Mouse (Mus musculus): ENCODE data around the gene Arrdc3.
"Not testable (repeated sequence)": the region's sequence is repeated elsewhere in the genome, so short reads cannot be mapped to it uniquely, and the experiment has no call there.

Gene Arrdc3

DNA sequence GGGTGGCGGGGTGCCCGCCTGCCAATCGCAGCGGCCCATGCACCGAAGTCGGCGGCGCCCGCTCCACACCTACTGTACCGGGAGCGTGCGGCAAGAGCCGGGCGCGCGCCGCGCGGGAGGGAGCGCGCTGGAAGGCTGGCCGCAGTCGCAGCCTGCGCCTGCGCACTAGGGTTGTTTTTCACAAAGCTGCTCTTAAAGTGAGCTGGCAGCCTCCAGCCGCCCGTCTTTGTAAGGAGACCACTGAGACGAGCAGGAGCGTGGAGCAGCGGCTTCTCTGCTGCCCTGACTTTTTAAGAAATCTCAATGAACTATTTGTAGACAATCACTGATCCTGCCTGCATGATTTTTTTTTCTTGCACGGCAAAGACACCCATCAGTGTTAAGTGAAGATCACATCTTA lies at the start of gene Arrdc3:
TSS of gene Arrdc3 (plus strand) at position 195 of the 400 bp plus-strand sequence.
- peak; percentile 96 to 98 for DNase-seq (ENCODE audit: low spot score in 2 of 2)

DNA sequence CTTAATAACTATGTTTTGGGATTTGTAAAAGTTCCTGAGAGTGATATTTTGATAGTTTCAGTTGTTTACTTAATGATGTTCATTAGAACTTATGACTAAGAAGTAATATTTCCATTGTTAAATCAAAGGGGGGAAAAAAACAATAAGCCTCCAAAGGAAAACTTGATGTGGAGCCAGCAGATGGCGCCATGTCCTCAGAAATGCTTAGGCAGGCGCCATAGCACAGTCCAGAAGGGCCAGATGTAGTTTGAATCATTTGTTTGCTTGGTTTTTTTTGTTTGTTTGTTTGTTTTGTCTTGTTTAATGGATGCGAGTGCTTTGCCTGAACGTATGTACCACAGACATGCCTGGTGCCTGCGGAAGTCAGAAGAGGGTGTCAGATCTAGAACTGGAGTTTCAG lies 21.0 kb upstream of the Arrdc3 start:
- DNase-seq (ENCODE audit: low spot score in 2 of 2), result peak; percentile 76 to 77

DNA sequence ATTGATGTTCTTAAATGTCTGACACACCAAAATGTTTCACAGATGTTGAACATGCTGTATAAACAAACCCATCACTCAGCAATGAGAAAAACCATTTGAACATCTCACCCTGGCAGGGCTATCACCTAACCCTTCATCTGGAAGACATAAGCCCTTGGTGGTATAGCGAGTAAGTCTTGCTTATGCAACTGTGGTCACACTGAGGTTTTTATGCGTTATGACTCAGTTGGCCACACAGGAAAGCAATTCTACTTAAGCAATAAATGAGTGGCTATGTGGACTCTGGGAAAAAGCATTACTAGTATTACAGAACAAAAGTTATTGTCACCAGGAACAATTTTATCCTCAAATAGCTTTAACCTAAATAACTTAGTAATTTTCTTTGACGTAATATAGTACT lies 19.0 kb upstream of the Arrdc3 start:
- no peak for DNase-seq (ENCODE audit: low spot score in 2 of 2)

DNA sequence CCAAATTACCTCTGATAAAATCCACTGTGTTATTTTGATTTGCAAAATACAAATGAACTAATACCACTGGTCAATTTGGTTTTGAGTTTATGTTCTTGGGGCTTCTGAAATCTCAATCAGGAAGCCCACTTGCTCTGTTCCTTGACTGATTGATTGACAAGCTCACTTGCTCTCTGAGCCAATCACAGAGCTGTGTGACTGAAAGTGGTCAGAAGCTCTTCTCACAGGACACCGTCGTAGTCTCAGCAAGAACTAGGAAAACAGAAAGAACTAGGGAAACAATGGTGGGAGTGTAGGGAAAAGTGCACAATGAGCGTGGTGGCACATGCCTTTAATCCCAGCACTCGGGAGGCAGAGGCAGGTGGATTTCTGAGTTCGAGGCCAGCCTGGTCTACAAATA lies 8.1 kb upstream of the Arrdc3 start:
- no peak for DNase-seq (ENCODE audit: low spot score in 2 of 2)

DNA sequence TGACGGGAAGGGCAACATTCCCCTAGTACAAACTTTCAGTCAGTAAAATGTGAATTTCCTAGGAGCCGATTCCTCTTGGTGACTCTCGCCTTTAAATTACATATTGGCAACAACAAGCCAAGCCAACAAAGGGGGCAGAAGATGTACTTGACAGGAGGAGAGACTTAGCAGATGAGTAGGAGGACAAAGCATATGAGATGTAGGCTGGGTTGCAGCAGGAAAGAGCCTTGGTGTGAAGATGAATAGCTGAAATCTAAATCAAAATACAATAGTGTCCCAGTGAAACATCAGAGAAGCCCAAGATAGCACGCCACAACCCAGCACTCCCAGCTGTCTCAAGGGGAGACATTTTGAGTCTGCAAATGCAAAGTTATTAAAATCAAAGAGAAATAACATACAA lies 2.4 kb upstream of the Arrdc3 start:
- DNase-seq (ENCODE audit: low spot score in 2 of 2), result peak; percentile 51 to 58

DNA sequence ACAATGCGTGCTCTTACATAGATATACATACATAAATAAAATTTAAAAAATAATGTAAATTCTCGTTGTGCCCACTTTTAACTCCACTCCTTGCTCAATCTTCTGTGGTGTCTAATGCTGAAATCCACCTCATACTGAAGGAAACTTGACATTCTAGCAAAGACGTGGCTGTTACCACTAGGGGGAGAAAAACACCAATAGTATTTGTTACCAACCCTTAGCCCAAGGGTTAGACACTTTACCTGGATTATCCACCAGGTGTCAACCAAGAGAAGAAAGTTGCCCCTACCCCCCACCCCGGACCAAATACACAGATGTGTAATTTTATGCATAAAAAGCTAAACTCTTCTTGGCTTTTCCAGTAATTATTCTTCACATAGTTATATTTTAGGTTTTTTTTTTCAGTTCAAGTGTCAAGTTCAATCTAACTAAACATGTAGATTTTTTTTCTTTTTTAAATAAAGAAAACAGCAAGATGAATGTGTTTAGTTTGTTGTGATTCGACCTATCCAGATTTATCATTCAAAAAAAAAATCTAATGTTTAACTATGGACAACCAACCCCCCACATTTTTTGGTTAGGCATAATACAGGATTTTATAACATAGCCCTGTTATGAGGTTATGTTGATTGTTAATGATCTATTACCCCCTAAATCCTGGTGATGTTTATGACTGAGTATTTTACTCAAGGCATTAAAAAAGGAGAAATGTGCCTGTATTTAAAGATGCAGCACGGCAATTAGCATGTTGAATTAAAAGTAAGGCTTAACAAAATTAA lies 1.3 kb upstream of the Arrdc3 start:
- DNase-seq (ENCODE audit: low spot score in 2 of 2), result peak; percentile 32 to 37

DNA sequence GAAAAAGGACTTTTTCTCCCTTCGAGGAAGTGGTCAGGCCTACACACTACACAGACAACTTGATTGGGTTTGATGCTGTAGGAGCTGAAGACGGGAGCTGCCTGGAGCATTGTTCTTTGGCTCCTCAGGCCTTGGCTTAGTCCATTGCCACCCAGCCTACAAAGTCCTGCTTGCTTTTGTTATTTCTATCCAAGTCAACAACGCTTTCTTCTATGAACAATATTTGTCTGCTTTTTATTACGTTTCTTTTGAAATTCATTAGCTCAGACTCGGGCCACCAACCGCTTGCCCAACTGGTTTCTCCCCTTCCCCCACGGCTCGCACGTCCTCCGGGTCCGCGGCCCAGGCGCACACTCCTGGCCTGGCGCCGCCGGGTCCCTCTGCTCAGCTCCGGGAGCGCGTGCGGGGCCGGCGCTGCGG lies 458 bp upstream of the Arrdc3 start:
- peak; percentile 49 to 56 for DNase-seq (ENCODE audit: low spot score in 2 of 2)

DNA sequence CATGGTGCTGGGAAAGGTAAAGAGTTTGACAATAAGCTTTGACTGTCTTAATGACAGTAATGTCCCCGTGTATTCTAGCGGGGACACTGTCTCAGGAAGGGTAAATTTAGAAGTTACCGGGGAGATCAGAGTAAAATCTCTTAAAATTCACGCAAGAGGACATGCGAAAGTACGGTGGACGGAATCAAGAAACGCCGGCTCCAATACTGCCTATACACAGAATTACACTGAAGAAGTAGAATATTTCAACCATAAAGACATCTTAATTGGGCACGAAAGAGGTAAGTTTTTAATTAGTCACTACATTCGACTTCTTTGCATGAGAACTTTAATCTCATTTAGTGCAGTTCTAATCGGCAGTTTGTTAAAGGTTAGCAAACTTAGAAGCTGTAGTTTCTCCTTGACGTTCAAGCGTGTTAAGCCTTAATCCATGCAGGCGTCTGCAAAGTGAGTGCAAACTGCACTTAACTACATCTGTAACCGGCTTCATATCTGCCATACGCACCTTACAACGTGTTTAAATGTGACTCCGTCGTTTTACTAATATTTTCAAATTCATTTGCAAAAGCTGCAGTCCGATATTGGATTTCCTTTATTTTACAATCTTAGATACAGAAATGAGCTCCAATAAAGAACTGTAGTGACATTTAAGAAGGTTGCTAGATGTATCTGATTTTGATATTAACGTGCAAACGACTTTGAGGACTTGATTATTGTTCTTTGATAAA lies 629 bp downstream of the Arrdc3 start:
- DNase-seq (ENCODE audit: low spot score in 2 of 2), result peak in 1 of 2 experiments; percentile 25

DNA sequence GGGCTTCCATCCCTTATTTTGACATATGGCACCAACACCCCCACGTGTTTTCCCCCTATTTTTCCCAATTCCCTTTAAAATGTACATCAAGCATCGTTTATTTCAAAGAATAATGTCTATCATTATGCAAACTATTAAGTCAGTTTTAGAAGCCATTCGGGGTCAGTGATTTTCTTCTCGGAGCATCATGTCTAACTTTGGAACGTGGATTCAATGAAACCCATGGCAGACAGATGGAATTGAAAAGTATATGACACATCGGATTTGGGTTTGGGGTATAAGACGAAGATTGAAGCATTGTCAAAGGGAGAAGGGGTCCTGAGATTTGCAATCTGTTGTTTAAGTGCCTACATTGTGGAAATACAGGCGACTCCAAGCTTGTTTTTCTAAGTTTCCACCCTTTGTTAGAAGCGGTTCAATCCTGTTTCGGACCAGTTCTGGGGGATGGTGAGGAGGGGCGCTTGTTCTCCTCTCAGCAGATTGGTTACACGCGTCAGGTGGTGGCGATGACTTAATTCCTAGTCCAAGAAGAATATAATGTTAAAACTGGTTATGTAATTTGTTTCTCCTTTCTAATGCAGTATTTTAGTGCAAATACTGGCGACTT lies 1.3 kb downstream of the Arrdc3 start:
- DNase-seq (ENCODE audit: low spot score in 2 of 2), result peak; percentile 78 to 82

DNA sequence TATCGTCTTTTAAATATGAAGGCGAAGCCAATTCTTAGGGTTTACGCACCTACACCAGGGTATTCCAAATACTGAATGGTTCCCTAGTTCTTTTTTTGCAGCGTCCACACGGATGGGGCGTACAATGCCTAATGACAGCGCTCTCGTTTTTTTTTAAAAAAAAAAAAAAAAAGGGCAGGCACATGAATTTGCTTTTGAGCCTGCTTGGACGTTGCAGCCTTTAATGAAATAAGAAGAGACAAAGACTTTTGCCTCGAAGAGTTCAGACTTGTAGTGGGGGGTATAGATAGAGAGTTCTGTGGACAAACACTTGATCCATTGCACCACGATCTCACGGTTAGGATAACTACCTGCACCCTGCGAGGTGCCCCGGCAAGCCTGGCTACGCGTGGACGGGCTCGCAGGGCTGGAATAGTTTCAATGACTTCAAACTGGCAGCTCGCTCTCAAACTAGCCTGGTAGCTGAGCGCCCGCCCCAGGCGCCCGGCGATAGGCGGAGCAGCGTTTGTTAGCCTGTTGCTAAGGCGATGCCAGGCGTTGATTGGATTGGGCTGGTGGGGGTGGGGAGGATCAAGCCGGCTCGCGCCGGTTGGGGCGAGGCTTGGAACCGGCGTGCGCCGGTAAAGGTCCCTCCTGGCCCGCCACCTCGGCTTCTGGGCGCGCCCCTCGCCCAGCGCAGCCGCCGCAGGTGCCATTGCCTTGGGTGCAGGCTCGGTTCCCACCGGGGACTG lies 2.1 kb downstream of the Arrdc3 start:
- DNase-seq (ENCODE audit: low spot score in 2 of 2), result peak; percentile 92 to 93

DNA sequence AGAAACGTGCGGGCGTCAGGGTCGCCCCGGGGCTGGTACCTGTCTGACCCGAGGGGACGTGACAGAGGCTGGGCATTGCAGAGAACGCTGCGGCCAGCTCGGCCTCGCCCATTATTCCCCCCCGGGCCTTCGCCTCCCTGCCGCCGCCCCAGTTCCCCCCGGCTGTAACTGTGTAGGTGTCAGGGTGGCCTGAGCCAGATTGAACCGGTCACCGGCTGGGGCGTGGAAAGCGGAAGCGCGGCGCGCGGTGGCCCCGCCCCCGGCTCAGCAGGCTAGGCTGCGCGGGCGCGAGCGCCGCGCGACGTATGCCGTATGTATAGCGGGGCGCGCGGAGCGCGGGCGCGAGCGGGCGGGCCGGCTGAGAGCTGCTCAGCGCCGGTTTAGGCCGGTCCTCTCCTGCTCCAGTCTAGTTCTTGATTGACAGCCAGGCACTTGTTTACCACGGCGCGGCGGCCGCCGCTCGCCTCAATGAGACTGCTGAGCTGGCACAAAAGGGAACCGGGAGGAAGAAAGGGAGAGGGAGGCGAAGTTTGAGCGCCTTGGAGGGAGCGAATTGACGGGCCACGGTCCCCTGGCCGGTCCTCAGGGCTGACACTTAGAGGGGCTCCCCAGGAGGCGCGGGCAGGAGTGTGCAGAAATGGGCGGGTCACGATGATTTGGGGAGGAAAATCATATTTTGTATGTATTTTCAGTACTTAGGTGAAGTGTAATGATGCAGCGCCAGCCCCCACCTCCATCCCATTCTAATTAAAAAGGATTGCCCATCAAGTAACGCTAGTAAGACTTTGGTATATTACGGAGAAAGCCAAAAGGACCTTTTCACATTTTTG lies 2.9 kb downstream of the Arrdc3 start:
- DNase-seq (ENCODE audit: low spot score in 2 of 2), result peak; percentile 87 to 94

DNA sequence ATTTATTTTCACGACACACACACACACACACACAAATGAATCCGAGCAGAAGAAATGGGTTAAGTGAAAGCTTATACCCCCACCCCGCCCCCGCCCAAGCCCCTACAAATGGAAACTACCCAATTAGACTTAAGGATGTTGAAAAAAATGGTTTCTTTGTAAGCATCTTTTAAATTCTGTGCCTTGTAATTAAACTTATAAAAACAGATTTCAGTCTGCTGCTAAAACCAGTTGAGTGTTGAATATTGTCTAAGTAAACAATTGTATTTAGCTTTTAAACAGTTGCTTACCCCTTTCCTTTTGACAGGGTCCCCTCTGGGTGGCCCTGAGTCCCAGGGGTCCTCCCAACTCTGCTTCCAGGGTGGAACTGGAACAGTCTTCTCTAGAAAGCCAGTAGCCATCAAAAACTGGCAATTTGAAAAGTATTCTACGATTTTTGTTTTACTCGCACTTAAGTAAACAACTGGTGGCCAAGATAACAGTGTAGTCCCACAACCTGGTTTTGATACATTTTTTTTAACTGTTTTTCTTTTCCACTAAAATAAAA lies 3.6 kb downstream of the Arrdc3 start:
- no peak for DNase-seq (ENCODE audit: low spot score in 2 of 2)

DNA sequence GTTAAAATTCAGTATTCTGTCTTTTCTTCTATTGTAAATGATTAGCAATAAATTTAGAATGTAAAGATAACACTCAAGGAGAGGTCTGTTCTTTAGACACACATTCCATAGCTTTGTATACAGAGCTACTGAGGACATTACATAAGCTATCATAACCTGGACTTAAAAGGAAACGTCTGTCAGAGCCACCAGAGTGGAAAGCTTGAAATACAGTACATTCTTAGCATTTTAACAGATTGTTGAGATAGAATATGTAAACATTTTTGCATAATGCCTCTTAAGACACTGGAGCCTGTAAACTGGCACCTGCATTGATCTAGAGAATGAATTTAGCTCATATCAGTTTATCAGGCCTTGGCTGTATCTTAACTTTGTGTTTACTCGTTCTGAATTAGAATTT lies 4.7 kb downstream of the Arrdc3 start:
- DNase-seq (ENCODE audit: low spot score in 2 of 2), result no peak

DNA sequence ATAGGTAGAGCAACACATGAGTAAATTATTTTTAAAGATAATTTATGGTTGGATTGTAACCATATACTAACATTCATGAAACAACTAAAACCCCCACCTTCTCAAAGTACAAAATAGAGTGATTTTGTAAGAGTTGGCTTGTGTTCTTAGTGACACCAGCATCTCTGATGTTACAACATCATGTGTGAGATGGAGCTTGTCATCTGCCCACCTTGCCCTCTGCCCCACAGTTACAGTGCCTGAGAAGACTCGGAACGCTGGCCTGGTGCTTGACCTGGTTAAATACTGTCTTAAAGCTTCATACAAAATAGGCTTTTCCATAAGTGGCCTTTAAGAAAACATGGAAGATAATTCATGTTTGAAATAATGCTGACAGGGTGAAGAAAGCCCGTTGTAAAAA lies 11.7 kb downstream of the Arrdc3 start:
- not testable (repeated sequence) for DNase-seq (ENCODE audit: low spot score in 2 of 2)

DNA sequence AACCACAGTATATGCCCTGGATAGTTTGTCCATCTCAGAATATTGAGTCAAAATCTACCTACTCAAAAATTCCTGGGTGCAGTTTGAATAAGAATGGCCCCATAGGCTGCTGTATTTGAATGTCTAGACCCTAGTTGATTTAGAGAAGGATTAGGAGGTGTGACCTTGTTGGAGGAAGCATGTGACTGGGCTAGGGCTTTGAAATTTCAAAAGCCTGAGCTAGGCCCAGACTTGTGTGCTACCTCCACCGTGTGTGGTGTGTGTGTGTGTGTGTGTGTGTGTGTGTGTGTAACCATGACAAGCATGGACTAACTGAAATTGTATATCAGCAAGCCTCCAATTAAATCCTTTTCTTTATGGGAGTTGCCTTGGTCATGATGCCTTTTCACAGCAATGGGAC lies 14.2 kb downstream of the Arrdc3 start:
- DNase-seq (ENCODE audit: low spot score in 2 of 2), result no peak

DNA sequence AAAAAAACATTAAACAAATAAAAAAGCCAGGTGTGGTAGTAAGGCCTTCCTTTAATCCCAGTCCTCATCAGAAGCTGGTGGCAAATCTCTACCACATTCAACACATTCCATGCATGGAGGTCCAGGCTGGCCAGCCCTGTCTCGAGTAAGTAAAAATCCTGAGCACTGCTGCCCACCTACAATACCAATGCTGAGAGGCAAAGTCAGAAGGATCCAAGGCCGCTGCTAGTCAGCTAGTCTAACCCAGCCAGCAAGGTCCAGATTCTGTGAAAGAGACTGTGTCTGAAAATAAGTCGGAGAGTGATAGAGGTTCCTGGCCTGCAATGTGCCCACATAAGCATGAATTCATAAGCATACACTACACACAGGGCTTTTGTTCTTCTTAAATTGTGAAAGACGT lies 14.9 kb downstream of the Arrdc3 start:
- no peak for DNase-seq (ENCODE audit: low spot score in 2 of 2)

DNA sequence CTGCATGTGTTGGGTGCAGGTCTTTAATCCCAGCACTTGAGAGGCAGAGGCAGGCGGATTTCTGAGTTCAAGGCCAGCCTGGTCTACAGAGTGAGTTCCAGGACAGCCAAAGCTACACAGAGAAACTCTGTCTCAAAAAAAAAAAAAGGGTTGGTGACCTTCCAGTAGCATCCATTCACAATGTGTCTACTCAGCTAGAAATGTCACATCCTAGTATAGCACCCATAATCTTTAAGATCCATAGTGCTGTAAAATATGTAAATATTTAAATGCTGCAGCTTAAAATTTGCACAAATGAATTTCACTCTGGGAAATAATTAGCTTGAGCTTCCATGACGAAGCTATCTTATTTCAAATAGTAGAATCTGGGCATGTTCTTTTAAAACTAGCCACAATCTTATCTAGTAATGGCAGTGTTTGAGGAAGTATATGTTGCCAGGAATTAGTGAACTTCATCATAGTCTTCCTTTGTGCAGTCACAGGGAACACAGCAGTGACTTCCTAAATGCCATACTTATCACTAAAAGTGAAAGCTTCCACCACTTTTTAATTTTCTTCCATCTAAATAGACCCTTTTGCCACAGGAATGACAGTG lies 16.3 kb downstream of the Arrdc3 start:
- DNase-seq (ENCODE audit: low spot score in 2 of 2), result no peak

DNA sequence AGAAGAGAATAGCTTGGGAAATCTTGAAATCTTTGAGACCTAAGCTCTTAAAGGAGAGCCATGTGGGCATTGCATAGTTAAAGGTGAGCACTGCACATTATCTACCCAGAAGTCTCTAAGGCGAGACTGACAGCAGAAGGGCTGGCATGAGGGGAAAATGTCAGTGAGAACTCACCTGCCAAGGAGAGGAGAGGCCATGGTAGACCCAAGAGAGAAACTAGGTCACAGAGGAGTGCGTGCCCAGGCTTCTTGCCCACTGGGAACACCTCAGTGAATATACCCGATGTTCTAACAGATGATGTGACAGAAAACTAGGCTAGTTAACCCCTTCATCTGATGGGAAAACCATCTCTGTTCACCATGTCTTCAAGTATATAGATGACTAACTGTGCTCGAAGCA lies 18.2 kb downstream of the Arrdc3 start:
- no peak for DNase-seq (ENCODE audit: low spot score in 2 of 2)

DNA sequence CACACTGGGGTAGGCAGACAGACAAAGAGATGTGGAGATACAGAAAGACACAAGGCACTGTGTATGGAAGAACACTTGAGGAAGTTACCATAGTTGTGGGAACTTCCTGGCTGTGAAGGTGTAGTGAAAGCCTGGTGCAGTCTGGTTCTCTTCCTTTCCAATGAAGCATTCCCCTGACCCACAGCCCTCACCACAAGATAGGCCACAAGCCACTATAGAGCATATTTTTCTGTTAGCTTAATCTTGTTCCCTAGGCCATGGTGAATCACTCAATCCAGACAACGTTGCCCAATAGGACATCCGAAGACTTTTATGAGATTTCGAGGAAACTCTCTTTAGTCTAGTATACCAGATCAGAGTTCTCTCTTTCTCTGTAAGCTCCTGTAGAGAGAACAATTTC lies 19.6 kb downstream of the Arrdc3 start:
- DNase-seq (ENCODE audit: low spot score in 2 of 2), result no peak

DNA sequence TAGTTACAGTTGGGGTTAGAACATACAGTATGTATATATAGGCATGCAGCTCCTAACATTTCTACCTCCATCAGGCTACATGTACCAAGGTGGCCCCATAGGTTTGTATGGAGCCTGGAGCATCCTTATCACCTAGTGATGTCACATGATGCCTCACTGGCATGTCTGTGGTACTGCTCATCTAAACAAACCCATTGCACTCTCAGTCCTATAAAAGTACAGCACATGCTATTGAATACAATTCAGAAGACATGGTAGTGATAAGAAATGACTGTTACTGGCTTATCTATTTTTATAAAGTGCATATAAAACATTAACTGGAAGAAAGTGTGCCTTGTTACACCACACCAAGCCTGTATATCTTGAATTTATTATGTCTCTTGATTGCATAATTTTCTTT lies 30.2 kb downstream of the Arrdc3 start:
- no peak for DNase-seq (ENCODE audit: low spot score in 2 of 2)

DNA sequence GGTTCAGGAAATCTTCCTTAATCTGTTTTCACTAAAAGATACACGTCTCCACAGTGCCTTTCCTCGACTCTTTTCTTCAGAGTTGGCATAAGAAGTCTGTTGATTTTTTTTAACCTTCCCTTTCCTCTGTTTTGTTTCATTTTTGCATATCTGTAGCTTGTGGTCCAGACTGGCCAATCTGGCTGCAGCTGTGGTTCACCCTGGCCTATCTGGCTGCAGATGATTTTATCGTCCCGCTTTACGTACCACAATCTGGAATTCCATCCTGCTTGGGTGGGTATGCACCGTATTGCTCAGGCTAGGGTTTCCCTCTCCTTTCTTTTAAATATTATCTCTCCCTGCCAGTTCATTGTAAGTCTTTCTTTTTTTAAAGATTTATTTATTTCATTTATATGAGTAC lies 37.8 kb downstream of the Arrdc3 start:
- DNase-seq (ENCODE audit: low spot score in 2 of 2), result no peak

Data from right cerebral cortex, adult 2 months (tissue).